Mouse (Mus musculus) myocyte (in vitro differentiated cells): ENCODE results near the gene Gm48551.

Experiments
- CEBPB ChIP-seq: IDR thresholded peaks from 2 replicates; pipeline ENCODE4 v1.6.1; 2011; ENCODE audit warnings: mild to moderate bottlenecking, moderate library complexity; ENCODE audit not compliant: poor library complexity, insufficient read depth, severe bottlenecking
- E2F4 ChIP-seq: IDR thresholded peaks from one replicate; pipeline ENCODE4 v1.6.1; 2011; ENCODE audit warnings: mild to moderate bottlenecking, control low read depth, moderate library complexity; ENCODE audit not compliant: insufficient read depth
- MAX ChIP-seq: IDR thresholded peaks from one replicate; pipeline ENCODE4 v1.6.1; 2011; ENCODE audit warnings: low read depth, mild to moderate bottlenecking, control low read depth
- MYOG ChIP-seq, 3 experiments: IDR thresholded peaks; one replicate each; pipeline ENCODE4 v1.6.1; 2011; ENCODE audit warnings: control low read depth in 2 of 3, low read depth in 2 of 3, mild to moderate bottlenecking in 2 of 3; ENCODE audit not compliant: insufficient read length in 2 of 3, control insufficient read depth in 1 of 3, insufficient read depth in 1 of 3
- POLR2A ChIP-seq: IDR thresholded peaks from one replicate; pipeline ENCODE4 v1.6.1; 2011; ENCODE audit warnings: low read depth, mild to moderate bottlenecking, control low read depth, moderate library complexity; ENCODE audit not compliant: insufficient read length
- POLR2AphosphoS2 ChIP-seq: IDR thresholded peaks from one replicate; pipeline ENCODE4 v1.6.1; 2011; ENCODE audit warnings: low read depth, control low read depth; ENCODE audit not compliant: insufficient read length
- SRF ChIP-seq: IDR thresholded peaks from one replicate; pipeline ENCODE4 v1.6.1; 2011; ENCODE audit warnings: low read depth; ENCODE audit not compliant: control insufficient read depth, insufficient read length
- TCF12 ChIP-seq: IDR thresholded peaks from one replicate; pipeline ENCODE4 v1.6.1; 2011; ENCODE audit warnings: mild to moderate bottlenecking, control low read depth; ENCODE audit not compliant: poor library complexity, insufficient read depth, severe bottlenecking
- USF1 ChIP-seq: IDR thresholded peaks from one replicate; pipeline ENCODE4 v1.6.1; 2011; ENCODE audit warnings: low read depth, mild to moderate bottlenecking, control low read depth, moderate library complexity

GRCm38 (mm10) chr10:81413310-81414261, 29.3 kb downstream of the Gm48551 start:
- TF ChIP-seq POLR2A, result no peak
- no peak for TF ChIP-seq TCF12
- no peak for TF ChIP-seq POLR2AphosphoS2
- no peak for TF ChIP-seq MAX
- no peak for TF ChIP-seq E2F4
- TF ChIP-seq SRF, result no peak
- TF ChIP-seq USF1, result no peak
- no peak for TF ChIP-seq MYOG (IDR thresholded peaks at IDR 0.05; ENCODE audit: control insufficient read depth in 1 of 3, insufficient read depth in 1 of 3, insufficient read length in 2 of 3, low read depth in 2 of 3)
- TF ChIP-seq CEBPB, result no peak
